Mouse (Mus musculus): ENCODE data around the gene Dppa3. TPM values are rescaled to one million over a fixed set of nuclear protein-coding genes. Genes with fewer than 3 reads are reported as not detected.

Gene Dppa3
- polyA plus RNA-seq, 1 experiment from 2014 or later: not detected

GRCm38 (mm10) chr6:122662551-122663264 lies 36.5 kb downstream of the Dppa3 start:
- H3K27ac ChIP-seq: no peak overlapping the region
- H3K9me3 ChIP-seq (replicated peaks; ENCODE audit: low read length): no peaks in the 10 kb centered on the region
- no peaks in the 10 kb centered on the region for H3K4me1 ChIP-seq (replicated peaks; ENCODE audit: insufficient read depth, low read length)
- no peaks in the 10 kb centered on the region for H3K36me3 ChIP-seq (ENCODE audit: insufficient read depth, low read length)
- H3K4me3 ChIP-seq (replicated peaks; ENCODE audit: low read depth, low read length): no peak overlapping the region
- no peak overlapping the region for H3K4me2 ChIP-seq (ENCODE audit: low read length)
- ATAC-seq (replicated peaks; ENCODE audit: low FRiP score, low read depth) (no peak), DNase-seq (ENCODE audit: low spot score) (no peak)
- 21% methylated on average over 22 of the region's 22 CpGs for WGBS
- H3K9ac ChIP-seq (ENCODE audit: low read depth, low read length): no peak overlapping the region
- TF ChIP-seq CTCF (IDR thresholded peaks at IDR 0.05; ENCODE audit: low read depth): no peak
- 0 out of 2 replicates have a peak, but pooled peaks cover 3% of the 10 kb centered on the region for H3K27me3 ChIP-seq (ENCODE audit: insufficient read depth, low read length)

DNA sequence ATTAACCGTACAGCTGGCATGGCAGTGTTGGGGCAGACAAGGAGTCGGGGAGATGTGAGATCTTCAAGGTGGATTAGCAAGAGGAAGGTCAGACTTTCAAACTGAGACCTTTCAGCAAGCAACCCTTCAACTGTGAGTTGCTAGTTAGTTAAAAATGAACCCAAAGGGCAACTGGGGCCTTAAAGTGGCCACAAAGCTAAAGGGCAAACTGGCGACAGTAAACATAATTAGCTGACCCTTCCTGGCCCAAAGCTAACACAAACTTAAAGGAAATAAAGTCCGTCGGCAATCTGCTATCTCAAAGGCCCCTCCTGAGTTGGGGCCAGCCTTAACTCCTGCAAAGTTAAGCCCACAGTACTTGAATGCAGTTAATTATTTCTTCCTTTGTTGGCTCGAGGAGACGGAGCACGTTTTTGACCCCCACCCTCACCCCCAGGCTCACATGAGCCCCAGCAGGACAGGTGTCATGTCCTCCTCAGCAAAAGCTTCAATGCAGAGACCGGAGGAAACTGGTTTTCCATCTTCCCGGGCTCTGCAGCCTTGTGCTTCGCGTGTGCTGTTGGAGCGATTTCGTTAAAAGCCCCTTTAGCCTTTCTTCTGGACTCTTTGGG lies 37.5 kb downstream of the Dppa3 start:
- no peak overlapping the region for H3K27ac ChIP-seq
- no peaks in the 10 kb centered on the region for H3K36me3 ChIP-seq (ENCODE audit: insufficient read depth, low read length)
- H3K9me3 ChIP-seq (replicated peaks; ENCODE audit: low read length): no peaks in the 10 kb centered on the region
- no peaks in the 10 kb centered on the region for H3K4me1 ChIP-seq (replicated peaks; ENCODE audit: insufficient read depth, low read length)
- no peak overlapping the region for H3K4me2 ChIP-seq (ENCODE audit: low read length)
- 31% methylated on average over 14 of the region's 14 CpGs for WGBS
- no peak overlapping the region for H3K9ac ChIP-seq (ENCODE audit: low read depth, low read length)
- no peak for ATAC-seq (replicated peaks; ENCODE audit: low FRiP score, low read depth)
- DNase-seq (ENCODE audit: low spot score): no peak
- TF ChIP-seq CTCF (IDR thresholded peaks at IDR 0.05; ENCODE audit: low read depth): no peak
- 0 out of 2 replicates have a peak, but pooled peaks cover 3% of the 10 kb centered on the region for H3K27me3 ChIP-seq (ENCODE audit: insufficient read depth, low read length)
- no peak overlapping the region for H3K4me3 ChIP-seq (replicated peaks; ENCODE audit: low read depth, low read length)

- 0 out of 2 replicates have a peak, but pooled peaks cover 3% of the 10 kb centered on the region for H3K27me3 ChIP-seq (ENCODE audit: insufficient read depth, low read length)
- WGBS: 55% methylated on average over 7 of the region's 7 CpGs
- H3K9me3 ChIP-seq (replicated peaks; ENCODE audit: low read length): no peaks in the 10 kb centered on the region
- H3K9ac ChIP-seq (ENCODE audit: low read depth, low read length): no peak overlapping the region
- H3K27ac ChIP-seq: no peak overlapping the region
- no peak for TF ChIP-seq CTCF (IDR thresholded peaks at IDR 0.05; ENCODE audit: low read depth)
- DNase-seq (ENCODE audit: low spot score) (no peak), ATAC-seq (replicated peaks; ENCODE audit: low FRiP score, low read depth) (no peak)
- H3K4me3 ChIP-seq (replicated peaks; ENCODE audit: low read depth, low read length): no peak overlapping the region
- no peaks in the 10 kb centered on the region for H3K36me3 ChIP-seq (ENCODE audit: insufficient read depth, low read length)
- H3K4me1 ChIP-seq (replicated peaks; ENCODE audit: insufficient read depth, low read length): no peaks in the 10 kb centered on the region
- H3K4me2 ChIP-seq (ENCODE audit: low read length): no peak overlapping the region
Observed at GRCm38 (mm10) chr6:122665866-122666265, 39.7 kb downstream of the Dppa3 start.

- WGBS: 82% methylated on average over 5 of the region's 5 CpGs
- no peak overlapping the region for H3K4me2 ChIP-seq (ENCODE audit: low read length)
- no peaks in the 10 kb centered on the region for H3K9me3 ChIP-seq (replicated peaks; ENCODE audit: low read length)
- no peaks in the 10 kb centered on the region for H3K36me3 ChIP-seq (ENCODE audit: insufficient read depth, low read length)
- no peak overlapping the region for H3K27ac ChIP-seq
- no peak for TF ChIP-seq CTCF (IDR thresholded peaks at IDR 0.05; ENCODE audit: low read depth)
- ATAC-seq (replicated peaks; ENCODE audit: low FRiP score, low read depth) (no peak), DNase-seq (ENCODE audit: low spot score) (no peak)
- H3K27me3 ChIP-seq (ENCODE audit: insufficient read depth, low read length): no peaks in the 10 kb centered on the region
- no peak overlapping the region for H3K4me3 ChIP-seq (replicated peaks; ENCODE audit: low read depth, low read length)
- no peak overlapping the region for H3K9ac ChIP-seq (ENCODE audit: low read depth, low read length)
- no peaks in the 10 kb centered on the region for H3K4me1 ChIP-seq (replicated peaks; ENCODE audit: insufficient read depth, low read length)
Observed at GRCm38 (mm10) chr6:122667715-122668114, 41.5 kb downstream of the Dppa3 start.

DNA sequence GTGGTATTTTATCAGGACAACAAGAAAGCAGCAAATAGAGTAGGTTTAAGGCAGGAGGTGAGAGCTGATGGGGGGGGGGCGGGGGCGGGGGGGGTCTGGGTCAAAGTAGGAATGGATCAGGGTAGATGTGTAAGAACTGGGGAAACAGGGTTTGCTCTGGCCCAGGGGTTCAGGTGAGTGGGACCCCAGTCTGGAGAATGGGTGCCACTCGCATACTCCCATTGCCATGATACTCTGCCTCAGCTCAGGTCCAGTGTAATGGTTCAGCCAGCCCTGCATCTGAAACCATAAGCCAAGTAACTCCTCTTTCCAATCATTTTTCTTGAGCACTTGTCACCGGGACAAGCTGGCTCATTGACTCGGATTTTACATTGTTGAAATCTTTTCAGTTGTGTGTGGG lies 42.6 kb downstream of the Dppa3 start:
- ATAC-seq (replicated peaks; ENCODE audit: low FRiP score, low read depth) (no peak), DNase-seq (ENCODE audit: low spot score) (no peak)
- WGBS: 75% methylated on average over 5 of the region's 5 CpGs
- no peaks in the 10 kb centered on the region for H3K36me3 ChIP-seq (ENCODE audit: insufficient read depth, low read length)
- H3K4me2 ChIP-seq (ENCODE audit: low read length): no peak overlapping the region
- TF ChIP-seq CTCF (IDR thresholded peaks at IDR 0.05; ENCODE audit: low read depth): no peak
- H3K4me3 ChIP-seq (replicated peaks; ENCODE audit: low read depth, low read length): no peak overlapping the region
- no peak overlapping the region for H3K9ac ChIP-seq (ENCODE audit: low read depth, low read length)
- H3K4me1 ChIP-seq (replicated peaks; ENCODE audit: insufficient read depth, low read length): no peaks in the 10 kb centered on the region
- H3K27ac ChIP-seq: no peak overlapping the region
- no peaks in the 10 kb centered on the region for H3K27me3 ChIP-seq (ENCODE audit: insufficient read depth, low read length)
- no peaks in the 10 kb centered on the region for H3K9me3 ChIP-seq (replicated peaks; ENCODE audit: low read length)

- Histone ChIP-seq H3K4me1 (replicated peaks; ENCODE audit: insufficient read depth, low read length) (no peaks in the 10 kb centered on the region), H3K36me3 (ENCODE audit: insufficient read depth, low read length) (no peaks in the 10 kb centered on the region), H3K9ac (ENCODE audit: low read depth, low read length) (no peak overlapping the region), H3K4me3 (replicated peaks; ENCODE audit: low read depth, low read length) (peak overlapping the region; percentile 20), H3K27me3 (ENCODE audit: insufficient read depth, low read length) (no peaks in the 10 kb centered on the region), H3K9me3 (replicated peaks; ENCODE audit: low read length) (no peaks in the 10 kb centered on the region), H3K4me2 (ENCODE audit: low read length) (peak overlapping the region; percentile 53), H3K27ac (no peak overlapping the region)
- DNase-seq (ENCODE audit: low spot score) (peak; percentile 95), ATAC-seq (replicated peaks; ENCODE audit: low FRiP score, low read depth) (peak; percentile 89)
- TF ChIP-seq CTCF (IDR thresholded peaks at IDR 0.05; ENCODE audit: low read depth): peak; percentile 99
- 7% methylated on average over 19 of the region's 19 CpGs for WGBS
Observed at GRCm38 (mm10) chr6:122669406-122670200, 43.4 kb downstream of the Dppa3 start.
